Mouse (Mus musculus) effector memory CD4-positive, alpha-beta T cell, adult 7 months (primary cell): Measurements from ENCODE around the gene Trp53tg5. TPM values are rescaled to one million over a fixed set of nuclear protein-coding genes. Genes with fewer than 3 reads are reported as not detected.

Experiments used
- polyA plus RNA-seq: library from polyadenylated mRNA; unstranded; fragments of 100-300 nt; shearing (Covaris generic); gene quantifications from one replicate; pipeline ENCODE4 v1.2.1, GENCODE M21; 2017

Gene Trp53tg5
- polyA plus RNA-seq = 0.41 TPM

DNA sequence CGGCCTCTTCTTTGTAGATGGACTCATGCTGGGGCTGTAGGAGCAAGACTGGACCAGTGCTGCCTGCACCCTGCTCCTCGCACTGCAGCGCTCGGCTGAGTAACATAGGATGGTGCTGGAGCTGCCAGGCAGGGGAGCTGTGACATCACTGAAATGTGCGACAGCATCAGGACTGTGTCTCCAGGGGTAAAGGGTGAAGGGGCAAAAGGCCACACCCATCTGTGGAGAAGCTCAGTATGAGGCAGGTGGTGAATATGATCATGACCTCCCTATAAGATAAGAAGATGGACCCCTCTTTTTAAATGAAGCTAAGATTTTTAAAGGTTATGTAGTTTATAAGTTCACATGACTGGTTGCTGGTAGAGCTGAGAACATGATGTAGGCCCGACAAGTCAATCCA is at the start of gene Trp53tg5:
Gene Trp53tg5 (minus strand): TSS at position 101 of the 400 bp plus-strand sequence.

DNA sequence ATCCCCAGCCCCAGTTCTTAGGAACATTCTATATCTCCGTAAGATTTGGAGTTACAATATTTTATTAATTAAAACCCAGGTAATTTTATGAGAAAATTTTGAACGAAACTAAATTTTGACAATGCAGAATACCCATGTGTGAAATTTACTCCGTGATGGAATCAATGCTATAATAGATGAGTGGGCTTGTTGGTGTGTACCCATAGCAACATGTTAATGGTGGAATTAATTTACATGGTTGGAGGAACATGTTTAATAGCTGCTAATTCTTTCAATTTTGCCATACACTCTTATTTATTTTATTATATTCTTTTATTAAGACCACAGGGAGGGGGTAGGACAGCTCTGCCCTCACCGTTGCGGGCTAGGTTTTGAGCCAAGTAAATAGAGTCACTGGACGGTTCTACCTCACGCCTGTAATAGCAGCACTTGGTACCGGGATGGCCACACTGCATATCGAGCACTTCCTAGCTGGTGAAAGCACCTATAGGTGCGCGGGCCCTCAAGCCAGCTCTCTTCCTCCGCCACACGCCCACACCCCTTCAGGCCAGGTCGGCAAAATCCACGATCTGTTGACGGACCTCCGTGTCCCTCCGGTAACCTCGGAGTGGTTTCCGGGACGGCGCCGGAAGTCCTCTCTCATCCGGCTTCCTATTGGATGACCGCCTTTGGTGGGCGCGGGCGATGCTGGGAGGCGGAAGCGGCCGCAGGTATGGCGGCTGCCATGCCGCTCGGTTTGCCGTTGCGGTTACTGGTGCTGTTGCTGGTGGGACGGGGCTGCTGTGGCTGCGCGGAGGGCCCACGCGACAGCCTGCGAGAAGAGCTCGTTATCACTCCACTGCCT is 23.5 kb upstream of the Trp53tg5 start, which contains the start of gene Pigt:
Gene Pigt (plus strand): TSS at position 674 of the 844 bp plus-strand sequence.

DNA sequence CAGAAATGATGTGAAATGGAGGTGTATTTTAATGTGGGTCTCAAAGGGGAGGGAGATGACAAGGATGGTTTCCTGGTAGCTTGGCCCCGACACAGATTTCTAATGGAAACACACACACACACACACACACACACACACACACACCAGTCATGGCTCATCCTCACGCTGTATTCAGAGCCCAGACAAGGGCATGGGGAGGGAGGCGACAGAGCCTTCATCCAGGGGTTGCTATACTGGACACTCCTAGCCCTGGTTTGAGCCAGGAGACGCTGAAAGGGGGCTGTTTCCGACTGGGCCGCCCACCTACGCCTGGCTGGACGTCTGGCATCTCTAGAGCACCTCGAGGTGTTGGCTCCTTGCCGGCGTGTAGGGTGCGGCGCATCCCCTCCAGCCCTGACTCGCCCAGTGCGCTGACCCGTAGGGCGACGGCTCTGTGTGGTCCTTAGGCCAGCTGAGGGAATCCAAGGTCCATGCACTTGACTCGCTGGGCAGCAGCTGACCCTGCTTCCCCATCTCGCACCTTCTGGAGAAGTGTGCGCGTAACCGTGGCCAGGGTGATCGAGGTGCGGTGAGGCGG is 12.2 kb upstream of the Trp53tg5 start, which contains the start of gene Dbndd2:
Gene Dbndd2 (plus strand): TSS at position 426 of the 577 bp plus-strand sequence.

DNA sequence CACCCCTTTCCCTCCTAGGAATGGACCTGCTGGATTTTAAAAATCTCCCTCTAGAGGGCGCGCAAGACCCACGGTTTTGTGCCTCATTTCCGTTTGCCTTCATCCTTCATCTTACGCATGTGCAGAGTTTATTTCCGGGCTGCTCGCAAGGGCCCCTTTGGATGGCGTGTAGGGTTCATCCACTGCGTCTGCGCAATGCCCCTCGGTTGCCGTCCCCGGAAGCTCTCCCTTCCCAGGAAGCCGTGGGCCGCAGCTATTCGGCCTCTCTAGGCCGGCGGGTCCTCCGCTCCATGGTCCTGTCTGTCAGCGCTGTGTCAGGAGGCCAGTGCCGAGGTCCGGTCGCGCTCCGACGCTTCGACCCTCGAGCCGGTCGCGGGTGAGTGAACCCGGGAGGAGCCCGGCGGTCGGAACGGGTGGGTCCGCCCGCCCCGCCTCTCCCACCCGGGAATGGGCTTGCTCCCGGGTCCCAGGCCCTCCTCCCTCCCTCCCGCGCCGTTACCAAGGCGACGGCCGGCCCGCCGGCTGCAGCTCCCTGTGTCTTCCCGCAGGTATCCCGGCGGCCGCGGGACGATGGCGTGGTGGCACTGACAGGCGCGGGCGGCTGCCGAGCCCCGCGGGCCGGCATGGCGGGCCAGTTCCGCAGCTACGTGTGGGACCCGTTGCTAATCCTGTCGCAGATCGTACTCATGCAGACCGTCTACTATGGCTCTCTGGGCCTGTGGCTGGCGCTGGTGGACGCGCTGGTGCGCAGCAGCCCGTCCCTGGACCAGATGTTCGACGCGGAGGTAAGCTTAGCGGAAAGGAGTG is 12.6 kb downstream of the Trp53tg5 start, which contains the start of gene Gm20458:
Gene Gm20458 (plus strand): TSS at position 223 of the 807 bp plus-strand sequence.

DNA sequence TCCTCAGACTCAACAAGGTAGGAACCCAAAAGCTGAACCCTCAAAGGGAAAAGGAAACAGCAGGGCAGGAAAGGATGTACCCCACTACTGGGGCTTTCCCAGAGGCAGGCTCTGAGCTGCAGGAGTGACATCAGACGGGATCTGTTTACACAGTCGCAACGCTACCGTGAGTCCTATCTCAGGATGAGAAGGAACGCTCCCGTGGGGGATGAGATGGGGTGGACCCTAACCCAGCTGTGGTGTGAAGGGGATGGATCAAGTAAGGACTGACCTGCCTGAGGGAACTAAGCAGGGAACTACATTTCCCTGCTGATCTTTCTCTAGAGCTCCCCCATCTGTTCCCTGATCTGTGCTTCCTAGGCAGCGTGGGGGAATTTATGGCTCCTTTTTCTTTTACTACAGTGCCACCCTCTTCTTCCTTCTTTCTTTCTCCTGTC is 16.6 kb downstream of the Trp53tg5 start, which contains the start of gene Sys1:
Gene Sys1 (plus strand): TSS at position 101 of the 437 bp plus-strand sequence.

DNA sequence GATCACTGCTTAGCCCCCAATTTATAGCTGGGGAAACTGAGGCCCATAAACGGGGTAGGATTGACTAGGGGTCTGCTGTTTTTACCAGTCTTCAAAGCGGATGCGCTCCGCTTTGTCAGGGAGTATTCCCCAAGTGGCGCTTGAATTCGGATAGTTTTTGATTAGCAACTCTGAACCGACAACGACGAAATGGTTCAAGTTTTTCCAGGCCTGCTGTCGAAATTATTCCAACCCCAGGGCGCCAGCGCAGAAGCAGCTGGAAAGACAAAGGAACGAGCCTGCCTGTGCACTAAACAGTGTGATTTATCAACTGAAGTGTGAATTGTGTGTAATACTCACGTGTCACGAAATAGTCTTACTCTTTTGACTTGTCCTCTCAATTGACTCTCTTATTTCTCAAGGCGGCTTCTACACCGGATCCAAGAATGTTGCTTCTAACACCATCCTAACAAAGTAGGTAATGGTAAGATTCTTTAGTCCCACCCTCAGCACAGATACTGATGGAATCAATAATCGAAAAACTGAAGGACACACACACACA is 30.0 kb downstream of the Trp53tg5 start, which contains the start of gene Sdc4:
Gene Sdc4 (minus strand): TSS at position 428 of the 541 bp plus-strand sequence.

Other genes with a start within 250 kb of the Trp53tg5 start
- gene Svs2, start 235.3 kb downstream of the Trp53tg5 start, polyA plus RNA-seq = not detected
- gene Svs3b, start 217.1 kb downstream of the Trp53tg5 start, polyA plus RNA-seq = not detected
- not detected for gene Svs4, start 195.3 kb downstream of the Trp53tg5 start, polyA plus RNA-seq
- gene Svs3a, start 184.5 kb downstream of the Trp53tg5 start, polyA plus RNA-seq = not detected
- not detected for gene Svs6, start 157.0 kb downstream of the Trp53tg5 start, polyA plus RNA-seq
- not detected for gene Svs5, start 141.0 kb downstream of the Trp53tg5 start, polyA plus RNA-seq
- gene Slpi, start 84.6 kb downstream of the Trp53tg5 start, polyA plus RNA-seq = 12.2 TPM
- 0.71 TPM for gene Rbpjl, start 70.6 kb downstream of the Trp53tg5 start, polyA plus RNA-seq
- gene Matn4, start 68.6 kb downstream of the Trp53tg5 start, polyA plus RNA-seq = 0.69 TPM
- 0.63 TPM for gene Sdc4, start 29.8 kb downstream of the Trp53tg5 start, polyA plus RNA-seq
- 86.9 TPM for gene Sys1, start 16.8 kb downstream of the Trp53tg5 start, polyA plus RNA-seq
- 11.7 TPM for gene Gm20458, start 12.8 kb downstream of the Trp53tg5 start, polyA plus RNA-seq
- 1.6 TPM for gene Dbndd2, start 12.4 kb upstream of the Trp53tg5 start, polyA plus RNA-seq
- gene Pigt, start 23.8 kb upstream of the Trp53tg5 start, polyA plus RNA-seq = 12.8 TPM
- not detected for gene Wfdc2, start 88.7 kb upstream of the Trp53tg5 start, polyA plus RNA-seq
- not detected for gene Spint3, start 99.7 kb upstream of the Trp53tg5 start, polyA plus RNA-seq
- 0.49 TPM for gene Wfdc6a, start 111.7 kb upstream of the Trp53tg5 start, polyA plus RNA-seq
- gene Eppin, start 119.9 kb upstream of the Trp53tg5 start, polyA plus RNA-seq = not detected
- gene Wfdc6b, start 139.8 kb upstream of the Trp53tg5 start, polyA plus RNA-seq = not detected
- not detected for gene Wfdc8, start 139.9 kb upstream of the Trp53tg5 start, polyA plus RNA-seq
- gene Wfdc16, start 165.1 kb upstream of the Trp53tg5 start, polyA plus RNA-seq = not detected
- not detected for gene Wfdc10, start 182.3 kb upstream of the Trp53tg5 start, polyA plus RNA-seq
- gene Wfdc9, start 182.9 kb upstream of the Trp53tg5 start, polyA plus RNA-seq = not detected
- gene Wfdc11, start 200.4 kb upstream of the Trp53tg5 start, polyA plus RNA-seq = not detected
- 1.3 TPM for gene Wfdc13, start 211.4 kb upstream of the Trp53tg5 start, polyA plus RNA-seq
- not detected for gene Spint4, start 224.8 kb upstream of the Trp53tg5 start, polyA plus RNA-seq
- not detected for gene Spint5, start 241.6 kb upstream of the Trp53tg5 start, polyA plus RNA-seq